Mouse (Mus musculus) lung, postnatal 0 days (tissue): ENCODE measurements at regions not wholly inside any gene's neighbourhood (a gene's known extent, or its start where the extent isn't known, plus 50 kb on each side); places are given as distances from the start of the nearest gene placed in this dataset.

Source experiments
- CTCF ChIP-seq: IDR thresholded peaks from 2 replicates; pipeline ENCODE4 v1.5.1; 2016; ENCODE audit warnings: antibody characterized with exemption, mild to moderate bottlenecking
- EP300 ChIP-seq: IDR thresholded peaks from 2 replicates; pipeline ENCODE4 v1.6.1; 2016; ENCODE audit warnings: antibody characterized with exemption, mild to moderate bottlenecking, control low read depth

GRCm38 (mm10) chr16:31570311-31571139 is 92.7 kb upstream of the Dlg1 start:
- TF ChIP-seq CTCF = no peak
- TF ChIP-seq EP300 = no peak
